Mouse (Mus musculus) embryonic fibroblast, embryonic 13.5 days (primary cell): Measurements from ENCODE around the gene Galr2.

Experiments used
- CTCF ChIP-seq: IDR thresholded peaks from 2 replicates; pipeline ENCODE4 v1.5.1; 2011; ENCODE audit warnings: mild to moderate bottlenecking, control low read depth, low read length, moderate library complexity, borderline replicate concordance; ENCODE audit not compliant: insufficient read depth
- POLR2A ChIP-seq: IDR thresholded peaks from 2 replicates; pipeline ENCODE4 v1.6.1; 2011; ENCODE audit warnings: low read depth, mild to moderate bottlenecking, control low read depth, low read length, moderate library complexity

DNA sequence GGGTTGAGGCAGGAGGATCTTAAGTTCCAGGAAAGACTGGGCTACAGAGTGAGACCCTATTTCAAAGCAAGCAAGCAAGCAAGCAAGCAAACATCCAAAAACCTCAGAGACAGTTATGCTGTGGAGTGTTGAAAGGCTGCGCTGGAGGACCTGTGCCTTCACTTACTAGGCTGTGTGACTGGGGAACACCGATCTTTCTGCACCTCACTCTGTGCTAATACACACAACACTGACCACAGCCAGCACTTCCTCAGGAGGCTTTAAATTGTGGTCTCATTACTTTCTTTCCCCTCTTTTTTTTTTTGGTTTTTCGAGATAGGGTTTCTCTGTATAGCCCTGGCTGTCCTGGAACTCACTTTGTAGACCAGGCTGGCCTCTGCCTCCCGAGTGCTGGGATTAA, 14.9 kb upstream of the Galr2 start:
- no peak for TF ChIP-seq CTCF
- TF ChIP-seq POLR2A: no peak
